Mouse (Mus musculus) layer of hippocampus, adult 11-12 months (tissue): Measurements from ENCODE around the gene Gtsf1.

Source experiments
- DNase-seq: peaks from one replicate; pipeline ENCODE4 v3.0.0; 2022; ENCODE audit warnings: low spot score

The Gtsf1 gene

GRCm38 (mm10) chr15:103377752-103378664 is 52.3 kb downstream of the Gtsf1 start:
- no peak for DNase-seq

DNA sequence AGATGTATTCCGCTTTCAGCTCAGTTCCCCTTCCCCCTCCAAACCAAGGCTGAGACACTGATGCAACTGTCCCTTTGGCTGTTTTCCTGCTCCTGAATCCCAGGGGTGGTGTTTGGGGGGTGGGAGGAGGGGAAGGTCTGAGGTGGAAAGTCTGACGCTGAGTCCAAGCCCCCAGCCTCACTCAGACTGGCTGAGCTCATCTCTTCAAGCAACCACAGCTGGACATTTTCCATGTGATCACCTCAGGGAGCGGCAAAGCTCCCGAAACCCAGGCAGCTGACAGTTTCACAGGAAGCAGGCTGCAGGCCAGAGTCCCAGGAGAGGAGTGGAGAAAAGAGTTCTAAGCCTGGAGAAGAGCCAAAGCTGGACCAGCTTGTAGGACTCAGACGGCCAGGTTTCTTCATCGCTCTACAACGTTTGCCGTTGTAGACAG is 53.4 kb downstream of the Gtsf1 start:
- DNase-seq, result no peak

DNA sequence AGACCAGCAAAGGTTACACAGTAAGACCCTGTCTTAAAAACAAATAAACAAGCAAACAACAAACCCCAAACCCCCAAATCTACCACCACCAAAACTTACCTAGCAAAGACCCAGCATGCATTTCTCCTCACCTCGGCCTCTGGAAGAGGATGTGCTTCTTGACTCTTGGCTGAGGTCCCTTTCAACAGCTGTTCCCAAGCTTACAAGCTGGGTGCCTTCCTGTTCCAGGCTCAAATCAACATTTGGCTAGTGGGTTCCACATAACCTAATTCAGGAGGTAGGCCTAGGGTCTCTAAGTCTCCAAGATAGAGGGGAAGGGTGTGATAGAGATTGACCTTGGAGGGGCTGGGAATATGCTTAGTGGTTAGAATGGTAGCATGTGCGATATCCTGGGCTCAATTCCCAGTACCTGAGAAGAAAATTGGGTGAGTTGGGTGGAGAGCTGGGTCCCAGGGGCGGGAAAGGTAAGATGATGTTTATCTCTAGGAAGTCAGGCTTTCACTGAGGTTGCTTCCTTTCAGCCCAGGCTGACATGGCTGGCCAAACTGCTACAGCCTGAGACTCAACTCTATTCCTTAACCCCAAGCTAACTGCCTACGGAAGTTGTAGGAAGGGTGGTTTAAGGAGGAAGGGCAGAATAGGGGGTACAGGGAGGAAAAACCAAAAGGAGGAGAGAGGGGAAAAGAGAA is 55.0 kb downstream of the Gtsf1 start:
- no peak for DNase-seq

DNA sequence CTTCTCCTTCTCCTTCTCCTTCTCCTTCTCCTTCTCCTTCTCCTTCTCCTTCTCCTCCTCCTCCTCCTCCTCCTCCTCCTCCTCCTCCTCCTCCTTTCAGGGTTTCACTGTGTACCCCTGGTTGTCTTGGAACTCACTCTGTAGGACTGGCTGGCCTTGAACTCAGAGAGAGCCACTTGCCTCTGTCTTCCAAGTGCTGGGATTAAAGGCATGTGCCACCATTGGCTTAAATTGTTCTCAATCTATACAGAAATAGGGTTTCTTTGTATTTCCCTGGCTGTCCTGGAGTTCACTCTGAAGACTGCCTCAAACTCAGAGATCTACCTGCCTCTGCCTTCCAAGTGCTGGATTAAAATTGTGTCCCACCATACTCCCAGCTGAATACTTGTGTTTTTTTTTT is 57.8 kb downstream of the Gtsf1 start:
- DNase-seq, result no peak

DNA sequence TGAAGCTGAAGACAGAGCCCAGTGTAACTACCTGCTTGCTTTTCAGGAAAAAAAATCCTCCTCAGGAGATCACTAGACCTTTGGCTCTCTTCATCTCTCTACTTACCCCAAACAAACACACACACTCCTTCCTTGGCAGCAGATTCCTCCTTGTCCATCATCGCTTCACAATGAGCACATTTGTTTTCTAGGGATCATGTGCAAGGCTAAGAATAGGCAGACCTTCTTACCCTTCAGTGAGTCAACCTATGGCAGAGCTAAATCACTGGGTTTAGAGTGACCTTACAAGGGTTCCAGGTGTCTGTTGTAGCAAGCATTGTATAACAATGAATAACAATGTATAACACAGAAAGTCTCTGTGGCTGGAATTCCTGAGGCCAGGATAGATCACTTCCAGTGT is 58.5 kb downstream of the Gtsf1 start:
- DNase-seq, result no peak

DNA sequence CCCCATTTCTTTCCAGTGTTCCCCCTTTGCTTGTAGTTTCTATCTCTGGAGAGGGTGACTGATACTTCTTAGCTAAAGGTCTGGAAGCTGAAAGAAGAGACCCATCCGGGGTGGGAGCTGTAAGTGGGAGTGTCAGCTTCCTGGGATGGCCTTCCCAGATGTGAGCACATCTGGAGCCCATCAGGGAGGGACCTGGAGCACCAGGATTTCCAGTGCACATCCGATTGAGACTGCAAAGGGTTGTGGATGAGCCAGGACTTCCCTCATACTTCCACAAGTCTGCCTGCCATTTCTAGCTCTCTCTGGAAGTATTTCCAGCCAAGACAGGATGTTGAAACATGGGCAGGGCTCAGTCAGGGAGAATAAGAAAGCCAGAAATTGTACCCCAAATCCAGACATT is 59.1 kb downstream of the Gtsf1 start:
- DNase-seq, result no peak

- DNase-seq, result no peak
These were observed 59.8 kb downstream of the Gtsf1 start for GRCm38 (mm10) chr15:103370462-103370861.

DNA sequence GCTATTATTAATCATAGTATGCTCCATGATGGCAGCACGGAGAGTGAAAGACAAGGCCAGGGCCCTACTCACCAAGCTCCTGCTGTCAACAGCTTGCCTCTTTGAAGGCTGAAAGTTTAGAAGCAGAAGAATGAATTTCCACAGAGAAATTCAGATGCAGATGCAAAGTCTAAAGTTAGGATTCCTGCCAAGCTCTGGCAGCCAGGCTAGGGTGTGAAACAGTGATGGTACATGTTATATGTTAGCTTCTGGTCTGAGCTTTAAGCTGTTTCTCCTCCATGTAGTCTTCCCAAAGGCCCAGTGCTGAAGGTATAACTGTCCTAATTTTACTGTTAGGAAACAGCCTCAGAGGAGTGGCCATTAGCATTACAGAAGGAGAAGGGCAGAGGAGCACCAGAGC is 61.1 kb downstream of the Gtsf1 start:
- DNase-seq, result no peak

DNA sequence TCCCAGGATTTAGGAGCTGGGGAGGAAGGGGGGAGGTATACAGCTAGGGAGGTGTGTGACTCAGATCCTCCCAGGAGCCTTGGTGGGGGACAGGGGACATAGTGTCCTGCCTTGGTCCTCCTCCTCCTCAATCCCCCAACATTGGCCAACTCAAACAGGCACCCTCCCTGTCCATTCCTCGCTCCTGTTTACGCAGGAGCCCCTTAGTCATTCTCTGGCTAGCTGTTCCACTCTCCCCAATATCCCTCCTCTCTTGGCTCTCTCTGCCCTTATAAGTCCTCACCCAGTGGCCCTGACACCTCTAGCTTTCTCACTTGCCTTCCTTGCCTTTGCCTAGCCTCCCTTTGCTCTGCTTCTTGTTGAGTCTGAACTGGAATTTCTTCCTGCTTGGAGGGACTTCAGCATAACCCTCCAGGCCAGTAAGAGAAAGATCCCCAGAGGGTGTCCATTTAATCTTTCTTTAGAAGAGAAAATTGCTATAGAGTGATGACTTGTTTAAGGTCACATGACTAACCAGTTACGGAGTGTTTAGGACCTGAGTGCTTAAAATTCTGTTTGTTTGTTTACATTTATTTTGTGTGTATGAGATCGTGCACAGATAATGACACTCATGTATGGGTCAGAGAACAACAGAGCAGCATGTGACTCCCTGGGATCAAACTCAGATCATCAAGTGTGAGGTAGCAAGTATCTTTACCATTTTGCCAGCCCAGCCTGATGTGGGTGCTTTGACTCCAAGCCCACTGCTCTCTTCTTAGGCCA is 61.9 kb downstream of the Gtsf1 start:
- DNase-seq, result no peak

GRCm38 (mm10) chr15:103366376-103367149 is 63.7 kb downstream of the Gtsf1 start, which contains the start of gene Itga5:
Gene Itga5 (minus strand): TSS chr15:103366763.
- no peak for DNase-seq

GRCm38 (mm10) chr15:103365471-103366375 is 64.5 kb downstream of the Gtsf1 start:
- DNase-seq, result no peak

- DNase-seq, result no peak
These were observed 65.5 kb downstream of the Gtsf1 start for GRCm38 (mm10) chr15:103364761-103365160.

DNA sequence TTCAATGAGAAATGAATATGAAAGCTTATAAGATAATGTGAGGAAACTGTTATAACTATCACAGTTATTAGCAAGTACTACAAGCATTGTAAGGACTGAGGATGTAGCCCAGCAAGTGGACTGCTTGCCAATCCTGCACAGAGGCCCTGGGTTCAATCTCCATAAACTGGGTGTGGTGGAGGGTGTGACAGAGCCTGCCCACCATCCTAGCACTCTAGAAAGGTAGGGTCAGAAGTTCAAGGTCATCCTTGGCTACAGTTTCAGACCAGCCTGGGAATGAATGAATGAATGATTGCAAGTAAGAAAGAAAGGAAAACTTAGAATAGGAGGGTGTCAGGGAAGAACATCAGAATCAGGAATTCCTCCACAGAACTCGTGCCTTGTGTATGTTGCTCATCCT is 66.5 kb downstream of the Gtsf1 start:
- DNase-seq, result no peak

GRCm38 (mm10) chr15:103362950-103363349 is 67.3 kb downstream of the Gtsf1 start:
- DNase-seq, result no peak

DNA sequence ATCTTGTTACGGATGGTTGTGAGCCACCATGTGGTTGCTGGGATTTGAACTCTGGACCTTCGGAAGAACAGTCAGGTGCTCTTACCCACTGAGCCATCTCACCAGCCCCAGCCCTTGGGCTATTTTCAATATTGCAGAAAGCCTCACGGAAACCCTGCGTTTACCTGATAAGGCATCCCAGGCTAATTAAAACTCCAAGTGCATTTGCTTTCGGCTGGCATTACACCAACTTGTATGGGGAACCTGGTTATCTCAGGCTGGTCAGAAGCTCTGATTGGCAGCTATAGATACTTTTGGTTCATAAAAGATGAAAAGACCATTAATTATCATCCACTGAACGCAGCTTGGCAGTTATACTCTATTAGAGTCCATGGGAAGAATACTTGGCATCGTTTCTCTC is 67.9 kb downstream of the Gtsf1 start:
- DNase-seq, result no peak

GRCm38 (mm10) chr15:103361269-103361668 is 69.0 kb downstream of the Gtsf1 start:
- no peak for DNase-seq

- no peak for DNase-seq
These were observed 70.2 kb downstream of the Gtsf1 start for GRCm38 (mm10) chr15:103359869-103360602.

GRCm38 (mm10) chr15:103359122-103359510 is 71.2 kb downstream of the Gtsf1 start:
- DNase-seq, result no peak

DNA sequence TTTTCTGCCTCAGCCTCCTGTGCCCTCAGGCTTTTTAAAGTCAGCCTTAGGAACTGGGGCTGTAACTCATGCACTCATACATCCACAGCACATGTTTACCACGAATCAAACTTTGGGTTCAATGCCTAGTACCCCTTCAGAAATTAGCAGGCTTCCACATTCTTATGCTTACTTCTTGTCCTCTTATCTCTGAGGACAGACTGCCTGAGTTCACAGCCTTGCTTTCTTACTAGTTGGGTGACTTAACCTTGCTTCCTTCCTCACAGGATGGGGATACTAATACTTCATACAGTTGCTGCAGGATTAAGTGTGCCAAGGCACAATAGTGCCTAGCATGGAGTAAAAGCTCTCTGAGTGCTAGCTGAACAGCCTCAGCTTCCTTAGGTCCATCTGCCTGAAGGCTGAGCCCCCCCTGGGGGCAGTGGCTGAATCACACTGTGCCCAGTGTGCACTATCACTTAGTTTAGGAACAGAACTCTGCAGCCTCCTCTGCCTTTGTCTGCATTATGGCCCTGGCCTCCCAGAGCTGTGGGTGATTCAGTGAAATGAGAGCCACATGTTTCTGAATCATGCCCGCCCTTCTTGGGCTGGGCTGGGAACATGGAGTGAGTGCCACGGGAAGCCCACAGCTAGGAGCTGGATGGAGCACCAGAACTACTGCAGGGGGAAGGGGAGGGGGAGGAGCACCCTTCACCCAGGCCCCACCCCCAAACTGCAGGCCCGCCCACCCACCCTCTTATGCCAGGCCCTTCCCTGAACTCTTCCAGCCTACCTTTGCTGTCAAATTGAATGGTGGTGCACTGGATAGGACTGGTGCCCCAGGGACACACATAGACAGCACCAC is 71.8 kb downstream of the Gtsf1 start:
- no peak for DNase-seq
